Comparison of ENCODE assay signal across 14 mouse cellular contexts in genomic region chr5:127347053-127347748, GRCm38 (mm10).
DNase-seq lines count a peak whose midpoint lies in the region; ATAC-seq and TF ChIP-seq lines count a peak whose summit lies in the region.
"Had no signal": no experiment of that assay in that cellular context is flagged by ENCODE, and none has a peak within 500 bp of the region (broad histone marks: within the 10 kb centered on the region; RNA-seq: fewer than 3 reads in every experiment).

No protein-coding gene starts in this region.

- TF ChIP-seq CTCF in forebrain, postnatal 0 days (IDR thresholded peaks at IDR 0.05; ENCODE audit: low read depth) = no peak
- TF ChIP-seq CTCF in midbrain, postnatal 0 days (IDR thresholded peaks at IDR 0.05) = no peak
- TF ChIP-seq CTCF in thymus, adult 2 months (IDR thresholded peaks at IDR 0.05; ENCODE audit: borderline replicate concordance, control insufficient read depth, extremely low read depth, insufficient read depth, low read length, poor library complexity) = no peak

- H3K36me3 ChIP-seq in forebrain, embryonic 12.5 days (replicated peaks) = no peaks in the 10 kb centered on the region
- no peaks in the 10 kb centered on the region for H3K36me3 ChIP-seq in forebrain, postnatal 0 days (ENCODE audit: insufficient read depth)
- no peaks in the 10 kb centered on the region for H3K36me3 ChIP-seq in embryonic facial prominence, embryonic 12.5 days
- no peaks in the 10 kb centered on the region for H3K36me3 ChIP-seq in forebrain, embryonic 16.5 days (ENCODE audit: control insufficient read depth, insufficient read depth)
- H3K36me3 ChIP-seq in midbrain, postnatal 0 days (ENCODE audit: insufficient read depth, low read length) = no peaks in the 10 kb centered on the region
- H3K36me3 ChIP-seq in thymus, adult 2 months (ENCODE audit: control insufficient read depth, insufficient read depth, low read length) = no peaks in the 10 kb centered on the region
- H3K36me3 ChIP-seq: heart, embryonic 15.5 days; limb, embryonic 13.5 days had no signal

- 0 out of 2 replicates have a peak, but pooled peaks cover 6% of the 10 kb centered on the region for H3K27me3 ChIP-seq in forebrain, embryonic 12.5 days
- H3K27me3 ChIP-seq in forebrain, postnatal 0 days (ENCODE audit: insufficient read depth, low read length) = no peaks in the 10 kb centered on the region
- H3K27me3 ChIP-seq in embryonic facial prominence, embryonic 12.5 days = no peaks in the 10 kb centered on the region
- H3K27me3 ChIP-seq in forebrain, embryonic 16.5 days (replicated peaks; ENCODE audit: control insufficient read depth, insufficient read depth, low read length) = no peaks in the 10 kb centered on the region
- H3K27me3 ChIP-seq in midbrain, postnatal 0 days (ENCODE audit: insufficient read depth, low read length) = no peaks in the 10 kb centered on the region
- no peaks in the 10 kb centered on the region for H3K27me3 ChIP-seq in thymus, adult 2 months (ENCODE audit: control insufficient read depth, insufficient read depth, low read length)
- H3K27me3 ChIP-seq: heart, embryonic 15.5 days; limb, embryonic 13.5 days had no signal

- no peak overlapping the region for H3K9ac ChIP-seq in forebrain, embryonic 12.5 days
- no peak overlapping the region for H3K9ac ChIP-seq in forebrain, postnatal 0 days
- H3K9ac ChIP-seq in embryonic facial prominence, embryonic 12.5 days = no peak overlapping the region
- H3K9ac ChIP-seq in forebrain, embryonic 16.5 days (replicated peaks; ENCODE audit: low read depth, low read length) = no peak overlapping the region
- no peak overlapping the region for H3K9ac ChIP-seq in midbrain, postnatal 0 days (replicated peaks; ENCODE audit: low read length, poor library complexity, severe bottlenecking)
- H3K9ac ChIP-seq: heart, embryonic 15.5 days; limb, embryonic 13.5 days had no signal

- 52% methylated on average over 12 of the region's 12 CpGs for WGBS in forebrain, embryonic 12.5 days
- WGBS in forebrain, postnatal 0 days = 34% methylated on average over 12 of the region's 12 CpGs
- WGBS in embryonic facial prominence, embryonic 12.5 days = 52% methylated on average over 12 of the region's 12 CpGs
- WGBS in forebrain, embryonic 16.5 days = 26% methylated on average over 12 of the region's 12 CpGs
- 44% methylated on average over 12 of the region's 12 CpGs for WGBS in midbrain, postnatal 0 days
- 89% methylated on average over 12 of the region's 12 CpGs for WGBS in thymus, adult 2 months

- no peak overlapping the region for H3K4me3 ChIP-seq in forebrain, embryonic 12.5 days (replicated peaks)
- no peak overlapping the region for H3K4me3 ChIP-seq in forebrain, postnatal 0 days (ENCODE audit: low read depth, low read length)
- H3K4me3 ChIP-seq in embryonic facial prominence, embryonic 12.5 days = no peak overlapping the region
- H3K4me3 ChIP-seq in forebrain, embryonic 16.5 days (replicated peaks; ENCODE audit: low read length) = no peak overlapping the region
- H3K4me3 ChIP-seq in midbrain, postnatal 0 days (ENCODE audit: low read depth, low read length) = no peak overlapping the region
- no peak overlapping the region for H3K4me3 ChIP-seq in thymus, adult 2 months (ENCODE audit: control insufficient read depth, insufficient read depth, low read length)
- H3K4me3 ChIP-seq: gastrocnemius, adult 2 months; heart, embryonic 15.5 days; limb, embryonic 13.5 days had no signal

- H3K4me2 ChIP-seq in forebrain, embryonic 12.5 days = no peak overlapping the region
- no peak overlapping the region for H3K4me2 ChIP-seq in forebrain, postnatal 0 days (ENCODE audit: low read depth)
- H3K4me2 ChIP-seq in embryonic facial prominence, embryonic 12.5 days (replicated peaks) = no peak overlapping the region
- no peak overlapping the region for H3K4me2 ChIP-seq in forebrain, embryonic 16.5 days (ENCODE audit: low read length)
- H3K4me2 ChIP-seq in midbrain, postnatal 0 days (ENCODE audit: low read depth, low read length, poor library complexity, severe bottlenecking) = no peak overlapping the region
- H3K4me2 ChIP-seq: heart, embryonic 15.5 days; limb, embryonic 13.5 days had no signal

- DNase-seq in forebrain, postnatal 0 days = no peak
- DNase-seq in midbrain, postnatal 0 days (ENCODE audit: low spot score) = peak; percentile 42
- no peak for DNase-seq in thymus, adult 2 months
- no peak for DNase-seq in heart, adult 9 months (ENCODE audit: low spot score in 2 of 2)
- no peak for DNase-seq in lung, postnatal 36 days
- DNase-seq: gastrocnemius, adult 2 months; heart, adult 11 months; kidney, adult 2 months; lung, postnatal 4 days had no signal

- peak overlapping the region; percentile 67 for H3K27ac ChIP-seq in forebrain, embryonic 12.5 days
- no peak overlapping the region for H3K27ac ChIP-seq in forebrain, postnatal 0 days (ENCODE audit: low read depth, low read length)
- H3K27ac ChIP-seq in embryonic facial prominence, embryonic 12.5 days = peak overlapping the region; percentile 46; the same call in 1 of the 2 replicates
- H3K27ac ChIP-seq in forebrain, embryonic 16.5 days (ENCODE audit: low read length) = peak overlapping the region; percentile 56
- H3K27ac ChIP-seq in midbrain, postnatal 0 days (ENCODE audit: low read depth, low read length) = no peak overlapping the region
- no peak overlapping the region for H3K27ac ChIP-seq in thymus, adult 2 months (ENCODE audit: control insufficient read depth, insufficient read depth, low read length)
- H3K27ac ChIP-seq: gastrocnemius, adult 2 months; heart, embryonic 15.5 days; limb, embryonic 13.5 days had no signal

- H3K9me3 ChIP-seq in forebrain, embryonic 12.5 days = no peaks in the 10 kb centered on the region
- H3K9me3 ChIP-seq in forebrain, postnatal 0 days (ENCODE audit: low read length) = no peaks in the 10 kb centered on the region
- H3K9me3 ChIP-seq in embryonic facial prominence, embryonic 12.5 days = no peaks in the 10 kb centered on the region
- H3K9me3 ChIP-seq in forebrain, embryonic 16.5 days (ENCODE audit: control insufficient read depth, low read length) = no peaks in the 10 kb centered on the region
- H3K9me3 ChIP-seq in midbrain, postnatal 0 days (ENCODE audit: low read length) = no peaks in the 10 kb centered on the region
- H3K9me3 ChIP-seq: heart, embryonic 15.5 days; limb, embryonic 13.5 days had no signal

- peak; percentile 75; the same call in 1 of the 2 replicates for ATAC-seq in forebrain, embryonic 12.5 days (ENCODE audit: low FRiP score)
- no peak for ATAC-seq in forebrain, postnatal 0 days
- no peak for ATAC-seq in embryonic facial prominence, embryonic 12.5 days (ENCODE audit: insufficient number of reproducible peaks, insufficient read depth, low FRiP score, low TSS enrichment)
- ATAC-seq in forebrain, embryonic 16.5 days = peak; percentile 85
- ATAC-seq in midbrain, postnatal 0 days (ENCODE audit: low FRiP score) = no peak

- H3K4me1 ChIP-seq in forebrain, embryonic 12.5 days = peaks cover 35% of the 10 kb centered on the region
- no peaks in the 10 kb centered on the region for H3K4me1 ChIP-seq in forebrain, postnatal 0 days (ENCODE audit: insufficient read depth)
- peaks cover 26% of the 10 kb centered on the region for H3K4me1 ChIP-seq in embryonic facial prominence, embryonic 12.5 days
- H3K4me1 ChIP-seq in forebrain, embryonic 16.5 days (replicated peaks; ENCODE audit: control insufficient read depth, insufficient read depth, low read length) = peaks cover 23% of the 10 kb centered on the region
- 0 out of 2 replicates have a peak, but pooled peaks cover 4% of the 10 kb centered on the region for H3K4me1 ChIP-seq in midbrain, postnatal 0 days (ENCODE audit: insufficient read depth, low read length)
- H3K4me1 ChIP-seq in thymus, adult 2 months (replicated peaks; ENCODE audit: control insufficient read depth, insufficient read depth, low read length) = no peaks in the 10 kb centered on the region
- H3K4me1 ChIP-seq: heart, embryonic 15.5 days had no signal

- no peak for TF ChIP-seq POLR2A in thymus, adult 2 months (IDR thresholded peaks at IDR 0.05; ENCODE audit: control insufficient read depth, extremely low read depth, insufficient read depth, low read length, poor library complexity)

Comparison
In these comparisons a context has a peak if more than half of its experiments do, and no peak if none do; other contexts are left out.
1. ATAC-seq: peak in forebrain, embryonic 12.5 days (single experiment) and forebrain, embryonic 16.5 days (single experiment); none in forebrain, postnatal 0 days (single experiment), embryonic facial prominence, embryonic 12.5 days (single experiment) and midbrain, postnatal 0 days (single experiment).
2. H3K27ac ChIP-seq: peak in forebrain, embryonic 12.5 days (single experiment), embryonic facial prominence, embryonic 12.5 days (single experiment) and forebrain, embryonic 16.5 days (single experiment); none in forebrain, postnatal 0 days (single experiment), midbrain, postnatal 0 days (single experiment) and thymus, adult 2 months (single experiment).